Mouse (Mus musculus) CD4-positive, CD25-positive, alpha-beta regulatory T cell, adult 4 months (primary cell): Measurements from ENCODE around the gene Phf21a. TPM values are rescaled to one million over a fixed set of nuclear protein-coding genes. Genes with fewer than 3 reads are reported as not detected.

Experiments
- polyA plus RNA-seq, 2 experiments: library from polyadenylated mRNA; unstranded; fragments of 100-300 nt; shearing (Covaris generic); gene quantifications; one replicate each; pipeline ENCODE4 v1.2.1; 2017

Gene Phf21a
- polyA plus RNA-seq, 2 experiments from 2014 or later, result 76.1 to 88.7 TPM

Other genes with a start within 250 kb of the Phf21a start
- under 1 TPM in 1 of 2 experiments, not detected in 1; 0.30 TPM for gene Chrm4, start 165.9 kb upstream of the Phf21a start, polyA plus RNA-seq
- gene Mdk, start 160.8 kb upstream of the Phf21a start, polyA plus RNA-seq, result 1 to 10 TPM; 1.9 to 3.1 TPM
- gene Gm9821, start 147.4 kb upstream of the Phf21a start, polyA plus RNA-seq, result under 1 TPM; 0.82 to 0.86 TPM
- gene Dgkz, start 117.3 kb upstream of the Phf21a start, polyA plus RNA-seq, result 100 to 1,000 TPM; 131 to 138 TPM
- 1 to 10 TPM in 1 of 2 experiments, under 1 TPM in 1; 0.77 to 1.2 TPM for gene Creb3l1, start 68.6 kb upstream of the Phf21a start, polyA plus RNA-seq